Mouse (Mus musculus) heart, adult 2 months (tissue): ENCODE results near the gene Nelfa.

Experiments used
- CTCF ChIP-seq: fragments of 200-600 bp; IDR thresholded peaks from 2 replicates; pipeline ENCODE4 v1.8.1; 2022; ENCODE audit warnings: antibody characterized with exemption, mild to moderate bottlenecking, moderate library complexity
- EP300 ChIP-seq: fragments of 200-500 bp; IDR thresholded peaks from 2 replicates; pipeline ENCODE4 v1.6.1; 2011; ENCODE audit warnings: low read depth, low read length, control low read depth; ENCODE audit not compliant: insufficient read depth
- POLR2A ChIP-seq: fragments of 200-500 bp; IDR thresholded peaks from 2 replicates; pipeline ENCODE4 v1.6.1; 2011; ENCODE audit warnings: mild to moderate bottlenecking, low read depth, low read length, control low read depth; ENCODE audit not compliant: insufficient read depth

- TF ChIP-seq POLR2A = no peak
- TF ChIP-seq CTCF = no peak
- no peak for TF ChIP-seq EP300
Observed at GRCm38 (mm10) chr5:33974736-33975135, 38.5 kb upstream of the Nelfa start.
